Mouse (Mus musculus): ENCODE results near the gene Gm28998. TPM values are rescaled to one million over a fixed set of nuclear protein-coding genes. Genes with fewer than 3 reads are reported as not detected.
"Not testable (repeated sequence)": the region's sequence is repeated elsewhere in the genome, so short reads cannot be mapped to it uniquely, and the experiment has no call there.

The Gm28998 gene
- polyA plus RNA-seq (2015; fragmentation: Nextera tagmentation; extraction: Ambion mirVana), result not detected in 2 replicates

GRCm38 (mm10) chrY:7253487-7253886, at the start of gene Gm28998:
Gm28998 (plus strand) TSS chrY:7253787.
- not testable (repeated sequence) for ATAC-seq (ENCODE audit: extremely low read depth, insufficient number of reproducible peaks, low FRiP score, low TSS enrichment); H3K4me3 ChIP-seq; H3K9ac ChIP-seq; H3K9me3 ChIP-seq; H3K36me3 ChIP-seq; H3K4me1 ChIP-seq; H3K27ac ChIP-seq (replicated peaks); H3K27me3 ChIP-seq (replicated peaks); H3K4me2 ChIP-seq
- WGBS, result no CpG with 5 or more reads among the region's 8 CpGs

Other genes starting within 250 kb of the Gm28998 start
- not detected in 2 replicates for gene Gm21244, start 84.5 kb upstream of the Gm28998 start, polyA plus RNA-seq (2015; fragmentation: Nextera tagmentation; extraction: Ambion mirVana)
- gene Gm21788, start 151.2 kb downstream of the Gm28998 start, polyA plus RNA-seq (2015; fragmentation: Nextera tagmentation; extraction: Ambion mirVana), result not detected in 2 replicates